Mouse (Mus musculus): ENCODE measurements around the gene Churc1.

The Churc1 gene
- long read RNA-seq, experiment 1, transcript Churc1-201 (4 exons, 676 nt), result major isoform, 54 of 81 reads
- long read RNA-seq, experiment 1, transcript Churc1-203 (3 exons, 462 nt), result minor isoform, 5 of 81 reads
- long read RNA-seq, experiment 1, partial matches to known transcripts, result 1 of 81 reads
- long read RNA-seq, experiment 1, other reads (novel, unspliced or antisense), result 20 of 81 reads
- long read RNA-seq, experiment 2, transcript Churc1-203 (3 exons, 462 nt), result minor isoform, 10 of 95 reads
- long read RNA-seq, experiment 2, transcript Churc1-201 (4 exons, 676 nt), result major isoform, 69 of 95 reads
- long read RNA-seq, experiment 2, partial matches to known transcripts, result 2 of 95 reads
- long read RNA-seq, experiment 2, other reads (novel, unspliced or antisense), result 12 of 95 reads

- intact Hi-C loops (cut with DNase I), result no loop called here
Observed at GRCm38 (mm10) chr12:76765354-76765851, at the start of gene Churc1, which contains the start of gene Fntb. Churc1 (plus strand) TSS chr12:76765538. Fntb (plus strand) TSS chr12:76765589.

DNA sequence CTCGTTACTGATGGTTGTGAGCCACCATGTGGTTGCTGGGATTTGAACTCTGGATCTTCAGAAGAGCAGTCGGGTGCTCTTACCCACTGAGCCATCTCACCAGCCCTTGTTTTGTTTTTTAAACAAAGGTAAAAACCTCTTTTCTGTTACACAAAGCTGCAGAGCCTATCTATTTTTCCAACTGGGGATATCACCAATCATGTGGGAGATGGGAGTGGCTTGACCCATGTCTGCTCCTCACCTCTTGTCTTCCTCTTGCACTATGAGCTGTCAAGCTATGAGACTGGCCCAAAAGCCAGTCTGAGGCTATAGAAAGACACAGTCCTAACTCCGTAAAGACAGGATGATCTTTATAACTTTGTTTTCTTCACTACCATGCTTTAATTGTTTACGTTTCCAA, 47.0 kb upstream of the Churc1 start:
- intact Hi-C loops (cut with DNase I), result no loop called here

GRCm38 (mm10) chr12:76720572-76720971, 44.8 kb upstream of the Churc1 start:
- intact Hi-C loops (cut with DNase I), result loop anchor here (5.0 kb wide), 1 partner anchor 68 kb away; no protein-coding TSS in a partner anchor

DNA sequence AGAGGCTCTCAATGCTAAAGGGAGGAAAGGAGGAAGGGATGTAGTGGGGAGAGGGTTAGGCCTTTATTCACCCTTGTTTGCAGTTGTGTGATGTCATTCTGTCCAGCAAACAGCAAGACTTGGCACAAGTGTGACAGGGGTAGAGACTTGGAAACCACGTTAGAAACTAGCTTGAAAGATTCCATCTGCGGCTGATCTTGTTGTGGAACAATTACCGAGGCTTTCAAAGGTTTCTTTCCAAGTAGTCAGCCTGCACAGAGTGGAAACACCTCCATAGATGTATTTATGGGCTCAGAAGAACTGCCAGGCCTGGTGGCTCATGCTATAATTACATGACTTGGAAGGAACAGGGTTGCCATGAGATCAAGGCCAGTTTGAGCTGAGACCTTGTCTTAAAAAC, 43.3 kb upstream of the Churc1 start:
- intact Hi-C loops (cut with DNase I), result loop anchor here (5.0 kb wide), 1 partner anchor 70 kb away; no protein-coding TSS in a partner anchor

GRCm38 (mm10) chr12:76727955-76728354, 37.4 kb upstream of the Churc1 start:
- intact Hi-C loops (cut with DNase I), result no loop called here

GRCm38 (mm10) chr12:76750866-76751459, 14.4 kb upstream of the Churc1 start:
- intact Hi-C loops (cut with DNase I), result no loop called here

GRCm38 (mm10) chr12:76752652-76753318, 12.6 kb upstream of the Churc1 start:
- intact Hi-C loops (cut with DNase I), result no loop called here

GRCm38 (mm10) chr12:76765901-76766630, 728 bp downstream of the Churc1 start:
- intact Hi-C loops (cut with DNase I), result no loop called here

DNA sequence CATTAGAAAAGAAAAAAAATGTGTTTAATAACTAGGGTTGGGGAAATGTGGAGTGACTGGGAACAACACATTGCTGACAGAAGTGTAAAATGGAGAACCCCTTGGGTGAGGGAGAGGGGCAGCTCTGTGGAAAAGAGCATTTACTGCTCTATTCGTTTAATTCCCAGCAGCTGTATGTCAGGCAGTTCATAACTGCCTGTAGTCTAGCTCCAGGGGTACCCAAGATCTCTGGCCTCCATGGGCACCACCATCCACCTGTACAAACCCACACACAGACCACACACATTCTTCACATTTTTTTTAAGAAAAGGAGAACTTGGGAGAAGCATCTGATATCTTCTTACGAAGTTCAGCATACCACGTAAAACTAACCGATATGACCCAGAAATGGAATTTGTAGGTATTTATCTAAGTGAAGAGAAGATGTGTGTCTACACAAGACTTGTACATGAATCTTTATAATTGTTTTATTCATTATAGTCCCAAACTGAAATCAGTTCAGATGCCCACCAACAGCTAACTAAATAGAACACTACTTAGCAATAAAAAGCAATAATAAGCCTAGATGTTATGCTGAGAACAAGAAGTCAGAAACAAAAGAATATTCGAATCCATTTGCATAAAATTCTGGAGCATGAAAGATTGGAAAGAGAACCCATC, 5.6 kb downstream of the Churc1 start:
- intact Hi-C loops (cut with DNase I), result no loop called here

- intact Hi-C loops (cut with DNase I), result no loop called here
Observed at GRCm38 (mm10) chr12:76771540-76771939, 6.2 kb downstream of the Churc1 start.

DNA sequence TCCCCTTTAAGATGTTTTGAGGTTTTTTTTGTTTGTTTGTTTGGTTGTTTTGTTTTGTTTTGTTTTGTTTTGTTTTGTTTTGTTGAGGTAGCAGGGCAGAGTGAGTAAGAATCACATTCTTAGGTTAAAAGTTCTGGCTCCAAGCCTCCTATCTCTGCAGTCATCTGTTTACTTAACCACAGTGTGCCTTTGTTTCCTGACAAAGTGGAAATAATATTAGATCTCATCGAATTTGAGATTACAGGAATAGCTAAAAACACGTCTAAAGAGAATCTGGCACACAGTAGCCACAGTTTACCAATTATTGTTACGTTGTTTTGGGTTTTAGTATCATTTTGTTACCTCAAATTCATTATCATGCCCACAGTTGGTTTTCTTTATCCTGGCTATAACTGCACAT, 9.3 kb downstream of the Churc1 start:
- intact Hi-C loops (cut with DNase I), result no loop called here

DNA sequence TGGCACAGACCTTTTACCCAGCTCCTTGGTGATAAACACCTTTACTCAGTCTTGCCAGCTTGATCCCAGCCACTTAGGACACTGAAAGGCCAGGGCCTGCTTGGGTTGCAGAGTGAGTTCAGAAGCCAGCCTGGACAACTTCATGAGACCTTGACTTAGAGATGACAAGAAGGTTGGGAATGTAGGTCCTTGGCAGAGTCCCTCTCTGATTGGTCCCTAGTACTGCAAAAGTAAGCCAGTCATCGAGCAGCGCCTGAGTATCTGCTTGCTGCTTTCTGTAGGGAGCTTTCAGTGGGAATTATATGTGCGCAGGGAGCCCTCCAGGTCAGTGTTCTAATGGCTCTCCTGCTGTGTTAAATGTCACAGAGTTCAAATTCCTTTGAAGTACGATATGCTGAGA, 9.8 kb downstream of the Churc1 start:
- intact Hi-C loops (cut with DNase I), result no loop called here

- intact Hi-C loops (cut with DNase I), result no loop called here
Observed at GRCm38 (mm10) chr12:76776898-76777297, 11.6 kb downstream of the Churc1 start.

GRCm38 (mm10) chr12:76777845-76778244, 12.5 kb downstream of the Churc1 start:
- intact Hi-C loops (cut with DNase I), result no loop called here

DNA sequence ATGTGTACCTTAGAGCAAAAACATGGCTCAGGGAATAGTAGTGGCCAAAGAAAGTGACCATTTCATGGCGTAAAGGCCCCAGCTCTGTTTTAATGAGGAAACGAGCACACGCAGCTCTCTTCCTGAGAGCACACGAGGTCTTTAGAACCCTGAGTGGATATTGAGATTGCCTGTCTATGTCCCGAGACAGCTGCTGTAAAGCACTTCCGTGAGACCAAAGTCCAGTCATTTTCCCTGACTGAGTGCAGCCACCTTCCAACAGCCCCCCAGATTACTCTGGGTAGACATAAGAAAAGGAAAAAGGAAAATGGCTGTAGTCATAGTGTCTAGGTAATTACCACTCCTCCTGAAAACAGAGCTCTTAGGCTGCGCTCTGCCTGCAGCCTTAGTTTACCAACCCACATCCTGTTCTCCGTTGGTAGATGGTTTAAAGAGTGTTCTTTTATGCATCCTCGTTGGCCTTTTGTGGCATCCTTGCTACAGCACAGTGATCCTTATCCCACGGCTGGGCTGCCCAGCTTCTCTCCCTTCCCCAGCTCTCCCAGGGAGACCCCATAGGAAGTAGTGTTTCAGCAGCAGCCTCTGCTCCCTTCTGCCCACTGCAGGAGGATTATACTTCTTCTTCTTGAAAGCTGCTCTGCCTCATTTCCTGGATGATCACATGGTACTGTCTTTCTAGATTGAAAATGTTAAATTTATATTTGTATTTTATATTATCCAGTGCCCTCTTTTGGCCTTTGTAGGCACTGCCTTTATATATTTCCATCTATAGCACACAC, 13.2 kb downstream of the Churc1 start:
- intact Hi-C loops (cut with DNase I), result no loop called here

- intact Hi-C loops (cut with DNase I), result no loop called here
Observed at GRCm38 (mm10) chr12:76779951-76780350, 14.6 kb downstream of the Churc1 start.

GRCm38 (mm10) chr12:76780639-76781468, 15.5 kb downstream of the Churc1 start:
- intact Hi-C loops (cut with DNase I), result no loop called here

DNA sequence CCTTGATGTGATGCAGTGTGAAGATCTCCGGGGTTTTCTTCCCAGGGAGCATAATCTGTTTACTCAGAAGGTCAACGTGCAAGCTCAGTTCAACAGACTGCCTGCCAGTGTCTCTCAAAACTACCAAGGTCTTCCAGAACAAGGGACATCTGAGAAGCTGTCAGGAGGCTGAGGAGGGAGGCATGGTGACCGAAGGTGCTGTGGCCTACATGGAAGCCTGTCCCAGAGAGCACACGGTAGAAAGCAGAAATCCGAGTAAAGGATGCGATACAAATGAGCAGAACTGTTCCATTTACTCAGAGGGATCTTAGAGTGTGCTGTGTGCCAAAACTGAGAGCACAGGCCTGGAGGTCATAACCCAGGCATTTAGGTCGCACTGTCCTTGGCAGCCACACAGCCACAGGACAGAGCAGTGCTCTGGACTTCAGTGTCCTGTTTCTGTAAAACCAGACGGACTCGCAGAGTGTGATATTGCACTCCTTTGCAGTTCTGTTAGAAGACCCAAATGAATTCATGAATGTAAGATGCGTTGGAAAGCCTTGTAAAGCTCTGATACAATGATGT, 18.8 kb downstream of the Churc1 start:
- intact Hi-C loops (cut with DNase I), result no loop called here

Data from adrenal gland (tissue).